Mouse (Mus musculus) induced T-regulatory cell, adult 2 months (primary cell): Measurements from ENCODE around the gene Sec14l5.

ENCODE experiments used
- DNase-seq: peaks from one replicate; pipeline ENCODE4 v3.0.0-alpha.2; 2012; ENCODE audit warnings: low read depth

The Sec14l5 gene

DNA sequence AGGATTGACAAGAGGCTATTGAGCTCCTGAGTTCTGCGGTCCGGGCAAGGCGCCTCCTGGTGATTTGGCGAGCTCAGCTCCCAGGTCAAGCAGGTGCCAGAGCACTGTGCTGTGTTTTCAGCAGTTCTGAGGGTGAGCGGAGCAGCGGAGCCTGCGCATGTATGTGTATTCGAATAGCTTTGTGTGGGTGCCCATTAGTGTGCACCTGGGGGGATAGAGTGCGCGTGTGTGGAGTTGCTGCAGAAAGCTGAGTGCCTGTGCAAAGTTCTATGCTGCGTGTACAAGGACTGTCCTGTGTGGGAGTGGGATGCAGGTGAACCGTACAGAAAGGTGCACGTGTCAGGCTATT, at the start of gene Sec14l5:
Gene Sec14l5, plus strand, starts transcription at position 73 of the 349 bp plus-strand sequence.
- no peak for DNase-seq

- DNase-seq = no peak
Observed at GRCm38 (mm10) chr16:5101000-5101399, 45.9 kb upstream of the Sec14l5 start.

DNA sequence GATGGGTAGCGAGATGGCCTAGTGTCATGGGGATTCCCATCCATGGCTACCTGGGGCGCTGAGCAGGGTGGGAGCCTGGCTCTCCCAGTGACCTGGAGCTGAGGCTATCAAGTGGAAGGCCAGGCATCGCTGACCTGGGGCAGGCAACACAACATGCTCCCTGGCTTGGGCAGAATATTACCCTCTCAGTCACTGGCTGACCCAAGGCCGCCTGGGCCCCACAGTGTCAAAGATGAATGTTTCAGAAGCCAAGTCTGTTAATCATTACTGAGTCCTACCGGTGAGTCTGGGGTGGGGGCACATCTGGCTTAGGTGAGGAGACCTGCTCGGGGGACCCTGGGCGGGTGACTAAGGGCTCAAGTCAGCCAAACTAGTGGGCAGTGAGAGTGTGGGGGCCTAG, 37.0 kb upstream of the Sec14l5 start:
- DNase-seq = no peak

DNA sequence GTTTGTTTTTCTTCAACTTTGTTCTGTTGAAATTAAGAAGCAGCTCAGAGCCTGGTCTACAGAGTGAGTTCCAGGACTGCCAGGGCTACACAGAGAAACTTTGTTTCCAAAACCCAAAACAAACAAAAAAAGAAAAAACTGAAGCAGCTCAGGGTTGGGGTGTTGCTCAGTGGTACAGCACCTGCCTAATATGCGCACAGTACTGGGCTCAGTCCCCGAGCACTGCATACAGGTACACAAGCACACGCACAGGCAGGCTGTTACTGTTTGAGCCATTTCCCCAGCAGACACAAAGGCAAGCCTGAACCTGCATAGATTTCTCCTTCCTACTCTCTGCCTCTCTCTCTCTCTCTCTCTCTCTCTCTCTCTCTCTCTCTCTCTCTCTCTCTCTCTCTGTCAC, 35.9 kb upstream of the Sec14l5 start:
- no peak for DNase-seq

GRCm38 (mm10) chr16:5113002-5113550, 33.8 kb upstream of the Sec14l5 start:
- DNase-seq = no peak

GRCm38 (mm10) chr16:5113582-5113981, 33.3 kb upstream of the Sec14l5 start:
- DNase-seq = no peak

DNA sequence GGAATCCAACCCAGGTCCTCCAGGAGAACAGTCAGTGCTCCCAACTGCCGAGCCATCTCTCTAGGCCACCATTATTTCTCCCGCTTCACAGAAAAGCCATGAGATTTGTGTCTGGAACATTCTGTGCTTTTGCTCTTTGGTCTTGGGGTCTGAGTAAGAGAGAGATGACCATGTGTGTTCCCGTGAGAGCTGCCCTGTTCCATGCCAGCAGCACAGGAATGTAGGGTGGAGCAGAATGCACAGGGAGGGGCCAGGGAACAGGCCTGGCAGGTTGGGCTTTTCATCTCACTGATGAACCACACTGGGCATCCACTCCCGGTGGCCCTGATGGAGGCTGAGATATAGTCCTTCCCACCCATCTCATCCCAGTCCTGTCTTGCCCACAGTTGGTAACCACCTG, 27.5 kb upstream of the Sec14l5 start:
- DNase-seq = no peak

GRCm38 (mm10) chr16:5119845-5120244, 27.1 kb upstream of the Sec14l5 start:
- DNase-seq = no peak

GRCm38 (mm10) chr16:5123476-5123875, 23.4 kb upstream of the Sec14l5 start:
- DNase-seq = no peak

- DNase-seq = no peak
Observed at GRCm38 (mm10) chr16:5130196-5130595, 16.7 kb upstream of the Sec14l5 start.

DNA sequence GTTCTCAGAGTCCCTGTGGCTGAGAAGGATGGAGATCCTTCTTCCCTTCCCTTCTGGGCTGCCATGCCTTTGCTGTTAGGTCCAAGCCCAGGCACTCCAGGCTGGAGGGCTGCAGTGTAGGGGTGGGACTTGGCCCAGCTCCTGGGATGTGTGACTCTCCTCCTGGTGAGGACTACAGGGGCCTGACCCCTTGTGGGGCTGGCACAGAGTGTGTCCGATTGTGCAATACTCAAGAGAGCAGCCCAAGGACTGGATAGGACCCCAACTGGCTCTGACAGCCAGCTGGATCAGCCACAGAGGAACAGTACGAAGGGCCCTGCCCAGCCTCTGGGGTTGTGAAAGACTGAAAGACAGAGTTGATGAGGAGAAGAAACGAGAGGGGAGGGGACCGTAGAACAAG, 16.1 kb upstream of the Sec14l5 start:
- no peak for DNase-seq

- DNase-seq = no peak
Observed at GRCm38 (mm10) chr16:5131251-5131922, 15.5 kb upstream of the Sec14l5 start.

GRCm38 (mm10) chr16:5132401-5132801, 14.5 kb upstream of the Sec14l5 start, which contains the start of gene Ppl:
Ppl (minus strand) TSS chr16:5132421.
- peak; percentile 17 for DNase-seq

- no peak for DNase-seq
Observed at GRCm38 (mm10) chr16:5134623-5135330, 12.1 kb upstream of the Sec14l5 start.

DNA sequence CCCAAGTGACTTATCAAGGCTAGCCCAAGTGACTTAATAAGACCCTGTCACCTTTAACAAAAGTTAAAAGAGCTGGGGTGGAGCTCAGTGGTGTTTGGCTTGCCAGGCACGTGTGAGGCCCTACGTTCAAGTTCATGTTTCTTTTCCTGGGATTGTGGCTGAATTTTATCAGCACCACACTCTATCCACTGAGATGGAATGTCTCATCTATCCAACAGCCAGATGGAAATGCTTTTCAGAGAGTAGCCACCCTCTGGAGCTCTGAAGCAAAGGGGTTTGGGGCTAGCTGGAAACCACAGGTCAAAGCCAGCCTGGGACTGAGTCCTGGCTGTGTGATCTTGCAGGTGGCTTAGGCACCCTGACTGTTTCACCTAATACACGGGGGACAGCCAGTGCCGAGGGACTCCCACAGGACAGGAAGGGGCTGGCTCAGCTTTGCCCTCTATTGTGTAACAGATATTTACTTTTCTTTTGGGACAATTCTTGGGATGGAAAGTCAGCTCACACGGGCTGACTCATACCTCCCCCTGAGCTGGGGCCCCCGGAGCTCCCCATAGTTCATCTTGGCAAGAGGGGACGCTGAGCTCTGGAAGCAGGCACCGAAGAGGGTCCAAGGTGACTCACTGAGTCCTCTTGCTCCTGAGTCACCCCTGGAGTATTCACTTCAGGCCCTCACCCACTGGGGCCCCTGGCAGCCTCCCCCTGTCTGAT, 11.2 kb upstream of the Sec14l5 start:
- DNase-seq = no peak

- no peak for DNase-seq
Observed at GRCm38 (mm10) chr16:5136505-5136904, 10.4 kb upstream of the Sec14l5 start.

- no peak for DNase-seq
Observed at GRCm38 (mm10) chr16:5137006-5137540, 9.8 kb upstream of the Sec14l5 start.

- no peak for DNase-seq
Observed at GRCm38 (mm10) chr16:5139741-5140140, 7.2 kb upstream of the Sec14l5 start.

- DNase-seq = peak; percentile 86
Observed at GRCm38 (mm10) chr16:5145570-5145969, 1.3 kb upstream of the Sec14l5 start.

DNA sequence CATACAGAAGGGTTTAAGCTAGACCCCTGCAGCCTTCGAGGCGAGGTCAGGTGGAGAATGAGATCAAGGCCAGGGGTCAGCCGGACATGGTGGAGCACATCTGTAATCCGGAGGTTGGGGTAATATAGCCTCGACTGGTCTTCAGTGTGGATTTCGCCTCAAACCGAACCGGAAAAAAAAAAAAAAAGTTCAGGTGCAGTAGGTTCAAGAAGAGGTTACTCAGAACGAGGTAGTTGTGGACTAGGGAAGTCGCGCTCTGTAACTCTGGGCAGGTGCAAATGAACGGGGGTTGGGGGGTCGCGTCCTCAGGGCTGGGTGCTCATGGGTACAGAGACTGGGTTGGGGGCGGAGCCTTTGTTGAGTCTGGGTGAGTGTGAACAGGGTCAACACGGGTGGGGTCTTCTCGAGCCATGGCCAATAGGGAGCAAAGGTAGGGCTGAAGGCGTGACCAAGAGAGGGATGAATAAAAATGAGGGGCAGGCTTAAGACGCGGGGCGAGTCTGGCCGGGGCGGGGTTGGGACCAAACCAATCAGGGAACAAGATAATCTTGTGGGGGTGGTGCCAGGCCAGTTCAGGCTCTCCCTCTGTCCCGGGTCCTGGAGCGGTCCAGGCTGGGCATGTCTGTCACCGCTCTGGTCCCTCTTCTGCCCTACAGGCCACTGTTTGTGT, 407 bp upstream of the Sec14l5 start:
- peak; percentile 37 for DNase-seq

DNA sequence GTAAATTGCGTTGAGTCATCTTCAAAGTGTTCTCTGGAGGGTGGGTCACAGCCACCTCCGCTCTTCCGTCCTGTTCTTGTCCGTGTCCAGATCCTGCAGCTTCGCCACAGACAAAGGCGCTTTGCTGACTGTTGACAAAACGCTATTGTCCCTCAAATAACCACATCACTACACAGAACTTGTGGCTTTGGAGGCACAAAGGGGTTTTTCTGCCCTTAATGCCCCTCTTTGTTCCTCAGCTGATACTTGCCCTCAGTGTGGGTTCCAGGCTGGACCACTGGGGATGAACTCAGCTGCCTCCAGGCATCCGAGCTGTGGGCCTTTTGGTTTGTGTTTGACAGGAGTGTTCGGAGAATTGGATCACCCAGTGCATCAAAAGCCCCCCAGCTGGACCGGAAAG, 3.6 kb downstream of the Sec14l5 start:
- DNase-seq = no peak
